Mouse (Mus musculus) small intestine, adult 10 weeks (tissue): ENCODE measurements around the gene Trpm1. TPM values are rescaled to one million over a fixed set of nuclear protein-coding genes. Genes with fewer than 3 reads are reported as not detected.

ENCODE experiments used
- polyA plus RNA-seq: library from polyadenylated mRNA; stranded (reverse); fragments of 350-450 nt; fragmentation: Illumina TruSeq; extraction: RNeasy Lipid Tissue Mini Kit (QIAGEN cat#74804); gene quantifications from one replicate; pipeline ENCODE4 v1.2.3, GENCODE M21; 2014; ENCODE audit warnings: low replicate concordance

The Trpm1 gene
- polyA plus RNA-seq, result not detected

GRCm38 (mm10) chr7:64153535-64153934, at the start of gene Trpm1:
Gene Trpm1, plus strand, starts transcription at chr7:64153835.

GRCm38 (mm10) chr7:64287414-64288091, 133.9 kb downstream of the Trpm1 start, which contains the start of gene Mtmr10:
Gene Mtmr10, plus strand, starts transcription at chr7:64287653.

Other genes starting within 250 kb of the Trpm1 start
- gene E030018B13Rik, start 237.0 kb upstream of the Trpm1 start, polyA plus RNA-seq, result not detected
- 5.1 TPM for gene Klf13, start 214.9 kb upstream of the Trpm1 start, polyA plus RNA-seq
- 9.1 TPM for gene Mtmr10, start 133.8 kb downstream of the Trpm1 start, polyA plus RNA-seq
- 2.0 TPM for gene Fan1, start 220.3 kb downstream of the Trpm1 start, polyA plus RNA-seq
- gene Mphosph10, start 238.4 kb downstream of the Trpm1 start, polyA plus RNA-seq, result 34.8 TPM
- 156 TPM for gene Mcee, start 238.8 kb downstream of the Trpm1 start, polyA plus RNA-seq